Mouse (Mus musculus) large intestine, adult 2 months (tissue): ENCODE results near the gene Aoah. TPM values are rescaled to one million over a fixed set of nuclear protein-coding genes. Genes with fewer than 3 reads are reported as not detected.

ENCODE experiments used
- DNase-seq: peaks from one replicate; pipeline ENCODE4 v3.0.0-alpha.2; 2012; ENCODE audit warnings: low read depth, low spot score
- WGBS: fragments of 180-500 bp; shearing (Covaris S2); methylation state at CpG from one replicate; pipeline ENCODE4 v1.1.7; 2018; 5-methylcytosine and 5-hydroxymethylcytosine counted together
- polyA plus RNA-seq: library from polyadenylated mRNA; depleted of rRNA; stranded (reverse); fragments of >200 nt; gene quantifications from 2 replicates; pipeline ENCODE4 v1.2.3, GENCODE M21; 2012; rRNA removed

Aoah gene
- 0.76 and 0.92 TPM in 2 replicates for polyA plus RNA-seq

GRCm38 (mm10) chr13:20793901-20794300, at the start of gene Aoah:
TSS of gene Aoah (plus strand) at chr13:20794113.
- 52% methylated on average over 4 of the region's 4 CpGs for WGBS
- DNase-seq = no peak

- no peak for DNase-seq
- WGBS = 73% methylated on average over 1 of the region's 1 CpGs
These were observed 39.1 kb upstream of the Aoah start for GRCm38 (mm10) chr13:20754843-20755242.

- 57% methylated on average over 5 of the region's 5 CpGs for WGBS
- DNase-seq = no peak
These were observed 10.3 kb upstream of the Aoah start for GRCm38 (mm10) chr13:20783648-20784047.

- 83% methylated on average over 6 of the region's 6 CpGs for WGBS
- DNase-seq = no peak
These were observed 9.9 kb upstream of the Aoah start for GRCm38 (mm10) chr13:20784060-20784459.

GRCm38 (mm10) chr13:20785960-20786359, 8.0 kb upstream of the Aoah start:
- 89% methylated on average over 7 of the region's 7 CpGs for WGBS
- no peak for DNase-seq

- no peak for DNase-seq
- WGBS = 53% methylated on average over 1 of the region's 1 CpGs
These were observed 7.1 kb upstream of the Aoah start for GRCm38 (mm10) chr13:20786825-20787245.

GRCm38 (mm10) chr13:20787952-20788351, 6.0 kb upstream of the Aoah start:
- WGBS = 88% methylated on average over 4 of the region's 4 CpGs
- DNase-seq = no peak

GRCm38 (mm10) chr13:20796651-20797050, 2.7 kb downstream of the Aoah start:
- WGBS = 80% methylated on average over 3 of the region's 3 CpGs
- no peak for DNase-seq

- WGBS = 31% methylated on average over 2 of the region's 2 CpGs
- no peak for DNase-seq
These were observed 4.6 kb downstream of the Aoah start for GRCm38 (mm10) chr13:20798536-20798935.

GRCm38 (mm10) chr13:20799772-20800171, 5.9 kb downstream of the Aoah start:
- 74% methylated on average over 3 of the region's 3 CpGs for WGBS

GRCm38 (mm10) chr13:20800569-20800968, 6.7 kb downstream of the Aoah start:
- 36% methylated on average over 3 of the region's 3 CpGs for WGBS
- no peak for DNase-seq

More at GRCm38 (mm10) chr13:20799772-20800171, 5.9 kb downstream of the Aoah start:
- no peak for DNase-seq

GRCm38 (mm10) chr13:20811782-20812406, 18.0 kb downstream of the Aoah start:
- DNase-seq = no peak
- WGBS = 63% methylated on average over 3 of the region's 3 CpGs

GRCm38 (mm10) chr13:20816385-20816784, 22.5 kb downstream of the Aoah start:
- 50% methylated on average over 1 of the region's 1 CpGs for WGBS
- DNase-seq = no peak

GRCm38 (mm10) chr13:20820712-20821328, 26.9 kb downstream of the Aoah start:
- no peak for DNase-seq
- WGBS = 66% methylated on average over 2 of the region's 2 CpGs

GRCm38 (mm10) chr13:20828728-20829127, 34.8 kb downstream of the Aoah start:
- no peak for DNase-seq
- whole genome bisulfite sequencing = 73% methylated on average over 2 of the region's 2 CpGs

GRCm38 (mm10) chr13:20829181-20829900, 35.4 kb downstream of the Aoah start:
- 76% methylated on average over 9 of the region's 9 CpGs for WGBS
- DNase-seq = no peak

- no peak for DNase-seq
- WGBS = 37% methylated on average over 3 of the region's 3 CpGs
These were observed 62.0 kb downstream of the Aoah start for GRCm38 (mm10) chr13:20855893-20856292.

GRCm38 (mm10) chr13:20899372-20899771, 105.5 kb downstream of the Aoah start:
- 57% methylated on average over 1 of the region's 1 CpGs for WGBS
- DNase-seq = no peak

- 37% methylated on average over 8 of the region's 8 CpGs for WGBS
- DNase-seq = no peak
These were observed 106.6 kb downstream of the Aoah start for GRCm38 (mm10) chr13:20900396-20900971.

- no peak for DNase-seq
- WGBS = 9% methylated on average over 2 of the region's 2 CpGs
These were observed 107.1 kb downstream of the Aoah start for GRCm38 (mm10) chr13:20900972-20901457.
